Mouse (Mus musculus) layer of hippocampus, postnatal 36 days (tissue): ENCODE measurements at regions not wholly inside any gene's neighbourhood (a gene's known extent, or its start where the extent isn't known, plus 50 kb on each side); places are given as distances from the start of the nearest gene placed in this dataset.

Experiments
- DNase-seq, 2 experiments: peaks; one replicate each; pipeline ENCODE4 v3.0.0; 2022

GRCm38 (mm10) chr2:160256251-160256650 is 77.7 kb downstream of the Gm826 start:
- DNase-seq: no peak

DNA sequence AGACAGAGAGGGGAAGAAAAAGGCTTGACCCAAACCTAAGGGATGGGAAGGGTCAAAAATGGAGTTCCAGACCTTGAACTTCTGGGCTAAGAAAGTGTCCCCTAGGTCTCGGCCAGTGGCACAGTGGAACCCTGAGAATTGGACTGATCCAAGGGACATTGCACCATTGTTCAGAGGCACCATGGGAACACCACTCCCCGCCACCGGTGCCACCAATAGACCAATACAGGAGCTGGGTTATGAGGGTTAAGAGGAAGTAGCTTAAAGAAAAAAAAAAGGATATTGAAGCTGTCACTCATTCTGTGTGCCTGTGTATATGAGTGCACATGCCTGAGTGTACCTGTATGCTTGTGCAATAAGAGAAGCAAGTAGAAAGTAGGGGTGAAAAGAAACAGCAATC is 83.7 kb downstream of the Gm826 start:
- no peak for DNase-seq

GRCm38 (mm10) chr2:160249104-160250093 is 84.6 kb downstream of the Gm826 start:
- DNase-seq: no peak

GRCm38 (mm10) chr2:160247286-160247685 is 86.7 kb downstream of the Gm826 start:
- DNase-seq: no peak

DNA sequence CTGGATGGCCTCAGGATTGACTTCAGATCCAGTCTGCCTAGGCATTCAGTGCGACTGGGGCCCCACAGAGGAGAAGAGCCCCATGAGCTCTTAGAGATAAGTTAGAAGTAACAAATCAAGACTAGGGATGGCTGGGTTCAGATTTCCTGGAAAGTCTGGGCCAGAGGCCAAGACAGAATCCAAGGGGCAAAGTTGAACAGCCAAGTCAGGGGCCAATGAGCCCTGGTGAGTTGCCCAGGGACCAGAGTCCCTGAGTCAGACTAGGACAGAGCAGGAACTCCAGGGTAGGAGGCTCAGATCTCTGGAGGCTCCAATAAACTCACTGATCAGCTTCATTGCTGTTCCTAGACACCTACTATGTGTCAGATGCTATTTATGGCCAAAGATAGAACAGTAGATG is 87.6 kb downstream of the Gm826 start:
- no peak for DNase-seq

GRCm38 (mm10) chr2:160244866-160245265 is 89.1 kb downstream of the Gm826 start:
- no peak for DNase-seq

- no peak for DNase-seq
These were observed 93.2 kb downstream of the Gm826 start for GRCm38 (mm10) chr2:160240531-160241379.

DNA sequence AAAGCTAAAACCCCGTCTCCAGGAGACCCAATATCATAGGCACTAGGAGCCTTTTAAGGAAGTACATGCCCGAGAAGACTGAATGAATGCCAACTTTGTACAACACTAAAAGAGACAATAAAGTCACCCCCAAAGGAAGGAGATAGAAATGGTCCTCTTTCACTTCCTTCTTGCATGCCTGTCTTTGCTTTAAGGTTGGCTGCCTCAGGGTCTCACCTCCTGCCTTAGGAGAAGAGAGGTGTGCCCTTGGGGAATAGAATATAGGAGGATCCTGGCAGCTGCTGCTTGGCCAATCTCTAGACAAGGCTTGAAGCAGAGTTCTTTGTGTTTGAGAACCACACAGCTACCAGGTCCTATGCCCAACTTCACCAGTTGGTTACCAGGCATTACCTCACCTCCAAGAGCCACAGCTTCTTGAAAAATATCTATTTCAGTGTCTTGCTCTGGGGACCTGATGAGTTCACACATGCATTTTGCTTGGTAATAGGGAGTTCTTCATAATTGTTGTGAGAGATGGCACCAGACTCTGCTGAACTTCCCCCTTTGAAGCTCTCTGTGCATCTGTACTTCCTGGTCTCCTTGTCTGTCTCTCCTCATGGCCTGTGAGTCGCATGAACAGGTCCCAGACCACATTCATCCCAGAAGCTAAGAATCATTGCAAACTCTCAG is 96.4 kb downstream of the Gm826 start:
- DNase-seq: no peak

GRCm38 (mm10) chr2:160236806-160237205 is 97.2 kb downstream of the Gm826 start:
- no peak for DNase-seq

- no peak for DNase-seq
These were observed 103.2 kb downstream of the Gm826 start for GRCm38 (mm10) chr2:160230786-160231185.

DNA sequence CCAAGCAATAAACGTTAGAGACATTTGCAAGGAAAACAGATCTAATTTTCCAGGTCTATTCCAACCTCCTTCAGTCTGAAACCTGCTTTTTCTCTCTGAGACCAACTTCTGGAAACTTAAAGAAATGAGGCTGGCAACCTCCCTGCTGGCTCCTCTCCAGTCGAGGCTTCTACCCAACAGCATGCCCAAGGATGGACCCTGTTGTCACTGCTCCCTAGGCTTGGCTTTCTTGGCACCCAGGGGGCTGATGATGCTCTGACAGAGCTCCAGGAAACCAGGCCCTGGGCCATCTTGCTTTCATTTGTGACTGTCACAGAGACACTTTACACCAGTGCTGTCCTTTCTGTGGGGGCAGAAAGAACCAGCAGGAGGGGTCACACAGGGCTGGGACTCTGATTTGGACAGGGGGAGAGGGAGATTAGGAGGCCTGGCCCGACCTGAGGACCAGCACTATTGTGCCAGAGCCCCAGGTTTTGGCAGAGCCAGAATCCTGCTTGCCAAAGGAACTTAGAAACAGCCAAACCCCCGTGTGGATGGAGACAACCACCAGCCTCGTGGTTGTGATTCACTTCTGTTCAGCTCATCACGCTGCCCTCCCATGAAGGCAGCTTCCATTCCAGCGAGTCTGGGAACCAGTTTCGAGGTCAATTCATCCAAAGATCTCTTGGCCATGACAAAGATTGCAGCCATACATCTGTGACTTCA is 105.5 kb downstream of the Gm826 start:
- DNase-seq: no peak

- no peak for DNase-seq
These were observed 108.5 kb downstream of the Gm826 start for GRCm38 (mm10) chr2:160225450-160225849.

DNA sequence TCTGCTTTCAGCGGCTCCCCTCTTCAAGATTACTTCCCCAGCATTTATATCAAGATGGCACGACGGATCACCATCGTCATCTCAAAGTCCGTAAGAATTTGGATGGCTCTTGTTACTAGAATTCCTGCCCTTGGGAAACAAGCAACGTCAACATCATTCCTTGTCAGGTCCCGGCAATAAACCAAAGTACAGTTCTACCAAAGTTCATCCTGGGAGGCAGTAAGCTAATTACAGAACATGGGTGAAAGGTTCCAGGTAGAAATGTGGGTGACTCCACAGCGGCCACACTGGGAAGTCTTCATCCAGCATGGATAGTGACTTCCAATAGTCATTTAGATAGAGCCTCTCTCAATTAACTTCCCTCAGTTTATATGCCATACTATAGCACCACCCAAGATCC is 110.6 kb downstream of the Gm826 start:
- DNase-seq: no peak

GRCm38 (mm10) chr2:160221772-160222171 is 112.2 kb downstream of the Gm826 start:
- DNase-seq: no peak

GRCm38 (mm10) chr2:160220562-160221021 is 113.4 kb downstream of the Gm826 start:
- no peak for DNase-seq

DNA sequence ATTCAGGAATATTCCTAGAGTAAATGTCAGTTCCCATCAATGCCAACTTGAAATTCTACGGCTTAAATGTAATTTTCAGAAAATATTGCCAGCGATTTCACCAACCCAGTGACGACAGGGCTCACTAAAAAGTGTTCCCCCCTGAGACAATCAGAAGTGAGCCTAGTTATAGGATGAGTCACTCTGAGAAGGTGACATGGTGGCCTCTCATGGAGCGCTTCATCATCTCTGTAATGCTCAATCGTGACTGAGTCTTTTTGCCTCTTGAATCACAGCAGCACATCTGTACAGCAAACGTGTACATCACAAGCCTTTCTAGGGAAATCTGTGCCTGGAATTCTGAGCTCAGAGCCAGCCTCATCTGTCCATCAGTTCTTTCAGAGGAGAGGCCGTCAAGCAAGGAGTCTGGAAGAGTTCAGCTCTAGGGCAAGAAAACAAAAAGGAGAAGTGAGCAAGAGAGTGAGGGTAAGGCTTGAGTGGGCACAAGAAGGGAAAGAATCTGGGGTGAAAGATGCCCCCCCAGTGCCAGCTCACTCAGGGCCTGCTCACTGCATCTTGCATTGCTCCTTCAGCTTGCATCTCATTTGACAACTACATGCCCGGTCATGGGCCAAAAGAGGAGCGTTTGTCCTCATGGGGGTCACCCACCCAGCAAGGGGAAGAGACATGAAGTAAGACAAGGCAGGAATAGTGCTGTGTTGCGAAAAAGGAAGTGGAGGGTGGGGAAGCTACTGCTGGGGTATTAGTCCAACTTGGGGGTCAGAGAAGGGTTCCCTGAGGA is 119.7 kb downstream of the Gm826 start:
- no peak for DNase-seq

GRCm38 (mm10) chr2:160210507-160210906 is 123.5 kb downstream of the Gm826 start:
- no peak for DNase-seq

DNA sequence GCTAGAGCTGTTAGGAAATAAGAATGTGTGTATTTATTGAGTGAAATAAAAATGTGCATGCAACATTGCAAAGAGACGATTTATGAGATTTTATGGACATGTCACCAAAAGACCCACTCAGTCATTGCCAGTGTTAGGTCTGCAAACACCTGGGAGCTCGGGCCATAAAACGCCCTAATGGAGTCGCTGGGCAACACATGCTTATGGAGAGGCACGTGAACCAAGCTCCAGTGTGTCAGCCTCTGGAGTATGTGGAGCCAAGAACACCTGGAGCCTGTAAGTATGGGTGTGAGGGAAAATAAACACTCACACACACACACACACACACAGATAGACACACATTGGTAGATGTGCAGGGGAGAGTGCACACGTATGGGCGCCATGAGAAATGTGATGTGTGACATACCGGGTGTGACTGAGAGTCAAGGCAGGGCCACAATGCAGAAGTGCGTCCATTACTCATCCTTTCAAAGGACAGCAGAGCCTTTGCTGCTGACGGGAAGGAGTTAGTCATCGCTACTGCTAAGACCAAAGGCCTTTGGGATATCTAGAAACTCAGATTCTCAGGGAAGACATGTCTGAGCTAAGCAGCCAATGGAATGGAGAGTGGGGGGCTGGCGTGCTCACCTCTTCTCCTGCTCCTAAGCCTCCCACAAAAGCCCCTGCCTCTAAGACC is 124.2 kb downstream of the Gm826 start:
- DNase-seq: no peak

GRCm38 (mm10) chr2:160208295-160208694 is 125.7 kb downstream of the Gm826 start:
- no peak for DNase-seq

- no peak for DNase-seq
These were observed 126.7 kb downstream of the Gm826 start for GRCm38 (mm10) chr2:160207226-160207625.

DNA sequence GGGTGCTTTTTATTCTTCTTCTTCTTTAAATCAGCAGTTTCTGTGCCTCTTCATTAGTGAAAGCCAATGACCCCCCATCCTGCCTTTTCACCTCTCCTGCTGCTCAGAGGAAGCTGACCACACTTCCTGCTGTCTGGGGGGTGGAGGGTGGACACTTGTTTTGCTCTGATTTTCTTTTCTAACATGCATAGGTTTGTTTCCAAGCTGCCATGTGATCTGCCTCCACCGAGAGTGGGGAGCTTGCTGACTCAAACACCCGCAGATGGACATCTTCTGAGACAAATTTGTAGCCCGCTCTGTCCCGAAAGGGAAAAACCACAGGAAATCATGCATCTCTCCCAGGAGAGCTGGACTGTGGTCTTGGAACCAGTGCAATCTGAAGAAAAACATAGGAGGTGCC is 141.3 kb downstream of the Gm826 start:
- no peak for DNase-seq
